ENCODE assay signal across 16 mouse cellular contexts in genomic region chr9:97112238-97112637, GRCm38 (mm10). TPM values are rescaled to one million over a fixed set of nuclear protein-coding genes. Genes with fewer than 3 reads are reported as not detected.
A peak's percentile ranks its signal among the peaks of the same experiment; 100 is the strongest.
DNase-seq lines count a peak whose midpoint lies in the region; ATAC-seq and TF ChIP-seq lines count a peak whose summit lies in the region.
"Had no signal": no experiment of that assay in that cellular context is flagged by ENCODE, and none has a peak within 500 bp of the region (broad histone marks: within the 10 kb centered on the region; RNA-seq: fewer than 3 reads in every experiment).

No protein-coding gene starts in this region.

- 62% methylated on average over 7 of the region's 7 CpGs for WGBS in heart, embryonic 15.5 days
- WGBS in kidney, embryonic 15.5 days, result 78% methylated on average over 7 of the region's 7 CpGs

- no peak for DNase-seq in gastrocnemius, adult 2 months
- DNase-seq in gastrocnemius, adult 18-20 months (ENCODE audit: low spot score), result no peak
- no peak for DNase-seq in heart, adult 8-10 months (ENCODE audit: low spot score)
- DNase-seq in 416B (ENCODE audit: low read depth) (peak; percentile 19), ES-CJ7 (ENCODE audit: low read depth, low spot score) (peak; percentile 52)
- no peak for DNase-seq in frontal cortex, postnatal 25 days (ENCODE audit: low spot score in 2 of 2)
- DNase-seq: B cell, adult 2 months; cerebellum, adult 8-10 months; layer of hippocampus, postnatal 36 days; lung, postnatal 36 days had no signal

- H3K4me1 ChIP-seq in heart, embryonic 15.5 days (replicated peaks), result peaks cover 29% of the 10 kb centered on the region
- peaks cover 20% of the 10 kb centered on the region for H3K4me1 ChIP-seq in kidney, embryonic 15.5 days

- H3K36me3 ChIP-seq in heart, embryonic 15.5 days, result no peaks in the 10 kb centered on the region
- peaks cover 5% of the 10 kb centered on the region for H3K36me3 ChIP-seq in kidney, embryonic 15.5 days

- H3K27ac ChIP-seq in gastrocnemius, adult 2 months, result peak overlapping the region; percentile 96; the same call in 1 of the 2 replicates
- H3K27ac ChIP-seq in heart, embryonic 15.5 days, result peak overlapping the region; percentile 31; the same call in 1 of the 2 replicates
- H3K27ac ChIP-seq in kidney, embryonic 15.5 days, result no peak overlapping the region
- H3K27ac ChIP-seq: stomach, postnatal 0 days had no signal

- no peak overlapping the region for H3K4me2 ChIP-seq in heart, embryonic 15.5 days
- H3K4me2 ChIP-seq in kidney, embryonic 15.5 days, result no peak overlapping the region

- no peak overlapping the region for H3K4me3 ChIP-seq in gastrocnemius, adult 2 months
- no peak overlapping the region for H3K4me3 ChIP-seq in heart, embryonic 15.5 days
- no peak overlapping the region for H3K4me3 ChIP-seq in kidney, embryonic 15.5 days (replicated peaks)

- TF ChIP-seq CTCF in gastrocnemius, adult 2 months (IDR thresholded peaks at IDR 0.05), result no peak

- H3K9ac ChIP-seq in heart, embryonic 15.5 days, result no peak overlapping the region
- no peak overlapping the region for H3K9ac ChIP-seq in kidney, embryonic 15.5 days

- intact Hi-C loops in gastrocnemius, adult 2 months (cut with DNase I), result loop anchor here (2.0 kb wide), 1 partner anchor 23 kb away; no protein-coding TSS in a partner anchor

- no peaks in the 10 kb centered on the region for H3K27me3 ChIP-seq in heart, embryonic 15.5 days
- H3K27me3 ChIP-seq in kidney, embryonic 15.5 days, result no peaks in the 10 kb centered on the region
- H3K27me3 ChIP-seq: embryonic facial prominence, embryonic 13.5 days had no signal

- no peak for ATAC-seq in heart, embryonic 15.5 days (replicated peaks; ENCODE audit: insufficient number of reproducible peaks, insufficient read depth, low FRiP score, low read depth)
- no peak for ATAC-seq in kidney, embryonic 15.5 days (replicated peaks; ENCODE audit: low FRiP score)
- ATAC-seq: forebrain, embryonic 14.5 days had no signal

- H3K9me3 ChIP-seq in heart, embryonic 15.5 days (replicated peaks), result no peaks in the 10 kb centered on the region
- H3K9me3 ChIP-seq in kidney, embryonic 15.5 days (replicated peaks), result no peaks in the 10 kb centered on the region
- H3K9me3 ChIP-seq: embryonic facial prominence, embryonic 13.5 days; G1E had no signal

RNA-seq across cellular contexts. Expression of gene Slc25a36, which starts 1.3 kb away (rescaled TPM):
- 10 to 100 TPM; 33.6 to 52.7 TPM for total RNA-seq in gastrocnemius, adult 2 months (2021)
- total RNA-seq in gastrocnemius, adult 18-20 months (2021), result 10 to 100 TPM; 30.4 to 51.7 TPM
- 45.8 and 48.3 TPM in 2 replicates for polyA plus RNA-seq in heart, embryonic 15.5 days (2015; fragmentation: Nextera tagmentation; extraction: Ambion mirVana)
- 10 to 100 TPM; 38.7 to 46.7 (median 40.4) TPM for total RNA-seq in heart, adult 8-10 months (2022)
- 68.4 and 76.6 TPM in 2 replicates for polyA plus RNA-seq in kidney, embryonic 15.5 days (2015; fragmentation: Nextera tagmentation; extraction: Ambion mirVana)

Comparison
In these comparisons a context has a peak if more than half of its experiments do, and no peak if none do; other contexts are left out.
1. DNase-seq: peak in 416B (single experiment) and ES-CJ7 (single experiment); none in gastrocnemius, adult 2 months (single experiment), gastrocnemius, adult 18-20 months (single experiment), heart, adult 8-10 months (single experiment) and frontal cortex, postnatal 25 days (0 of 2).